Mouse (Mus musculus) ovary, postnatal 36 days (tissue): ENCODE results near the gene Cenpc1.

Experiments used
- DNase-seq: peaks from one replicate; pipeline ENCODE4 v3.0.0; 2022; ENCODE audit warnings: low spot score, mixed read lengths

Cenpc1 gene

GRCm38 (mm10) chr5:85996545-85997510, 68.6 kb downstream of the Cenpc1 start:
- DNase-seq: no peak

- no peak for DNase-seq
Observed at GRCm38 (mm10) chr5:85994551-85994950, 70.8 kb downstream of the Cenpc1 start.

- no peak for DNase-seq
Observed at GRCm38 (mm10) chr5:85992805-85993721, 72.3 kb downstream of the Cenpc1 start.

GRCm38 (mm10) chr5:85992055-85992454, 73.3 kb downstream of the Cenpc1 start:
- no peak for DNase-seq

GRCm38 (mm10) chr5:85987516-85987863, 77.9 kb downstream of the Cenpc1 start:
- no peak for DNase-seq

- DNase-seq: no peak
Observed at GRCm38 (mm10) chr5:85986734-85987515, 78.5 kb downstream of the Cenpc1 start.

GRCm38 (mm10) chr5:85977646-85978426, 87.5 kb downstream of the Cenpc1 start:
- DNase-seq: no peak

- no peak for DNase-seq
Observed at GRCm38 (mm10) chr5:85962791-85963190, 102.6 kb downstream of the Cenpc1 start.
